Mouse (Mus musculus) spleen, postnatal 14 days (tissue): ENCODE measurements at regions not wholly inside any gene's neighbourhood (a gene's known extent, or its start where the extent isn't known, plus 50 kb on each side); places are given as distances from the start of the nearest gene placed in this dataset.
A peak's percentile ranks its signal among the peaks of the same experiment; 100 is the strongest.

Experiments
- DNase-seq, 2 experiments: peaks; one replicate each; pipeline ENCODE4 v3.0.0; 2021 to 2022; ENCODE audit warnings: low spot score in 2 of 2

DNA sequence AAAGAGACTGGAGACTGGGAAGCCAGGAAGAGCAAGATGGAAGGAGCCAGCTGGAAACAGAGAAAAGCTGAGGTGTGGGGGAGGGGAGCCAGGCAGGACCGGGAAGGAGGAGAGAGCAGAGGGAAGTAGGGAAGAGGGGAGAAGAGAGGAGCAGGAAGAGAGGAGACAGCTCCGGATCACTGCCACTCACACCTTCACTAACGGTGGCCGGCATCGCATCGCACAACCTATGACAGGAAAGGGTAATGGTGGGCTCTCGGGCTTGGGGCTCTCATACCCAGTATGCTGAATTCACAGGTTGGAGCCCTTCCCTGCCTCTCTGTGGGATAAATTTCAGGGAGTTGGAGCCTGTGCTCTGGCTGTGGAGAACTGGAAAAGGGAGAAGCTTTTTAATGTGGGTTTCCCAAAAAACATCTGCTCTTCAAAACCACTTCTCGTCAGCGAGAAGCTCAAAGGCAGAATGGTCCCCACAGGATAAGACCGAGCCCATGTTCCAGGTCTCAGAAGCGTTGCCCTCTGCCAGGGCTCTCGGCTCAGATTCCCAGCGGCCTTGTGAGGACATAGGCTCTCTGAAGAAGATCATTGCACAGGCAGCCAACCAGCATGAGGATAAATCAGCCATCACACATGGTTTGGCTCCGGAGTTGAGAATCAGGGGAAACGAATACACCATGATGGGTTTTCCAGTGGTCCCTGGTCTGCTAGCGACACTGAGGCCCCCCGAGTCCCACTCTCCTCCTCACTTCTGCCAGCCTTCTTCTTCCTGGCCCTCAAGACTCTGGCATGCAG lies 53.8 kb upstream of the Coro2b start:
- DNase-seq: no peak

GRCm38 (mm10) chr9:62591196-62591485 lies 54.3 kb upstream of the Coro2b start:
- DNase-seq: no peak

GRCm38 (mm10) chr9:62598056-62598455 lies 61.2 kb upstream of the Coro2b start:
- DNase-seq: no peak

DNA sequence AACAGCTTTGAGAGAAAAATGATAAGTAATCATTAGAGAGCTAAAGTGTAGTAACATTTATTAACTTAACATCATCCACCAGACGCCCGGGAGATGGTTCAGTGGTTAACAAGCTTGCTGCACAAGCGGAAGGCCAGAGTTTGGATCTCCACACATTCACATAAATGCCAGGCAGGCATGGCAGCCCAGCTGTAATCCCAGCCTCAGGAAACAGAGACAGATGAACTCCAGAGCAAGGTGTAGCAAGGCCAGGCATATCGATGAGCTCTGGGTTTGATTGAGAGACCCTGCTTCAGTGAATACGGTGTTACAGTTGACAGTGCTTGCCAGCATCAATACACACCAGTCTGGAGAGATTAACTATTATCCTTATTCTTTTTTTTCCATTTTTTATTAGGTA lies 62.1 kb upstream of the Coro2b start:
- peak in 1 of 2 experiments; percentile 0 for DNase-seq

GRCm38 (mm10) chr9:62610526-62610925 lies 67.1 kb upstream of the Itga11 start:
- peak in 1 of 2 experiments; percentile 3 for DNase-seq

DNA sequence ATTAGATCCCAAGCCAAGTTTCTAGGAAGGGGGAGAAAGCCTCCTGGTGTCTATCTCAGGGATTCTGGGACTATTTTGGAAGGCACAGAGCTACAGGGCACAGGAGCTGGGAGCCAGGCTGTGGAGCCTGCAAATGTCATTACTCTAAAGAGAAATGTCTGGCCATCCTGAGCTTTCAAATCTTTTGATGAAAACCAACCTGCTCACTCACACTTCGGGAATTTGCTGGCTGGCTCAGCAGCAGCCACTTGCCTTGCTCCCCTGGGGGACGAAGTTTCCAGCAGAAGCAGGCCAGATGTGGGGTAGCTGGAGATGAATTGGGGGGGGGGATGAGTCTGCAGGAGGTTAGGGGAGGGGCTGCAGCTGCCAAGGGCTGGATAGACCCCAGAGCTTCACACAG lies 66.2 kb upstream of the Itga11 start:
- DNase-seq: no peak

GRCm38 (mm10) chr9:62613053-62613452 lies 64.6 kb upstream of the Itga11 start:
- no peak for DNase-seq

DNA sequence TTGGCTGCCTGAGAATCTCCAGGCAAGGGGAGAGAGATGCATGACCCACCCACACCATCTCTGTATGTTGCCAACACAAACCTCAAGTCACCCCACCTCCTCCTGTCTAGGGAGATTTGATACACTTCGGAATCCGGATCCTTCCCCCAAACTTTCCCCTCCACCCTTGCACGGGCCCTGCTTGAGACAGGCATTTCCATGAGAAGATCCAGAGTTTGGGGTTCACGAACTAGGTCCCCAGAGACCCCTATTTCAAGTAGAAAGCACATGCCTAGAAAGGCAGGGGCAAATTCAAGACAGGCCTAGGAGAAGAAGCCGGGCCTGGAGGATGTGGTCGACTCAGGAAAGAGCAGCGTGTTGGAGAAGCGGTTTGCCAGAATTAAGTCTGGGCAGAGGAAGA lies 63.8 kb upstream of the Itga11 start:
- DNase-seq: no peak

DNA sequence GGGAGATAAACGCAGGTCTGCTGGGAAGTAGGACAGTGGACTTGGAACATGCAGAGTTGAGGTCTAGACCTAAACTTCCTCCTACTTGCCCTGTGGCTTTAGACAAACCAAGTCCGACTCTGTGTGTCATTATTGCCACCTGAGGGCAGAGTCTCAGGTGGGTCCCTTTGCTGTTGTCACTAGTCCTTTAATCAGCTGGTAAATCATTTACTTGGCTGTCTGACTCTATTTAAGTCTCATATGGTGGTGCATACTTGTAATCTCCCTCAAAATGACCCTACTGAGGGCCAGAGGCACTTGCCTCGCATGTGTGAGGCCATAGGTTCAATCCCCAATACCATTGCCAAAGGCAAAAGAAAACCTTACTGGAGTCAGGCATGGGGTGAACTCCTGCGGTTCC lies 62.7 kb upstream of the Itga11 start:
- no peak for DNase-seq

DNA sequence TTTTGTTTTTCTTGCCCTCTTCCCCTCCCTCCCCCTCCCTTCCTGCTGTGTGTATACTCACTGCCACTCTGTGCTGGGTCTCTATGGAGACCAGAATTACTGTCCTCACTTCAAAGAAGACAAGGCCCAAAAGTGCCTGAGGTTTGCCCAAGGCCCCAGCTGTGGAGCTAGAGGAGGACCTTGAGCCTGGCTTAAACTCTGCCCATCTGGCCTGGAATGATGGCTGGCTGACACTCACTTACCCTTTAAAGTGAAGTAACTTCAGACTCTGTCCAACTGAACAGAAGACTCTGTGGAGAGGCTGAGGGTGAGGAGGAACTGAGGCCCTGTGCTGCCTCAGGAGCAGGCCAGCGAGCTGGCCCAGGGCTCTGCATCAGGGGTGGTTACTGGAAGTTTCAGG lies 61.8 kb upstream of the Itga11 start:
- DNase-seq: no peak

DNA sequence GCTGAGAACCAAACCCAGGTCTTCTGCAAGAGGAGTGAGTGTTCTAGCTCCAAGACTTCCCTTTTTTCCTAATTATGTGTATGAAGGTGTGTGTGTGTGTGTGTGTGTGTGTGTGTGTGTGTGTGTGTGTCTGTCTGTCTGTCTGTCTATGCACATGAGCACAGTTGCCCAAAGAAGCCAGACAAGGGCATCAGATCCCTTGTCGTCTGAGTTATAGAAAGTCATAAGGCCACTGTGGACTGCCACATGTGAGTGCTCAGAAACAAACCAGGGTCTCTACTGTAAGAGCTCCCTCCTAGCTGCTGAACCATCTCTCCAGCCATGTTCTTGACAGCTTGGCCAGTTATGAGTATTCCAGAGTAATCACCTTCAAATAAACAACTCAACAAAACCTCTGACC lies 58.6 kb upstream of the Itga11 start:
- no peak for DNase-seq

DNA sequence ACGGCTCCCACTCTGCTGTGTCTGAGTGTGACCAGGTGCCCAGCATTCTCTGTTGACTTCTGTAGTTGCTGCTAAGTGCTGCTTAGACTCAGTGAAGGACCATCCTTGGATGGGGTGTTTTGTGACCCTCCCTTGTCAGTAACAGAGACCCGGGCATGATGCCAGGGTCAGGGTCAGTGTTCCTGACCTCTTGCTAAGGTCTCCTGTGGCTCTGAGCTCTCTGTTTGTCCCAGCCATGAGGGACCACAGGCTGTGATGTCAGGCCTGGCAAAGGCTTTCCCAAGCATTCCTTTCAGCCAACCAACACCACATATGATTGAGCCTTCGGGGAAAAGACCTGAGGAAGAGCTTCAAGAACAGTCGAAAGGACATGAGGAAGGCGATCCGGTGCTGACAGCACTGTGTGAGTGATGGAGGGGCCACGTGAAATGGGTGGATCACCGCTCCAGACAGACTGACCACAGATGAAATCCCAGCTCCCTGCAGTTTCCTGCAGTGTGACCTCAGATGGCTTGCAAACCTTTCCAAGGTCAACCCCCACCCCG lies 56.7 kb upstream of the Itga11 start:
- DNase-seq: no peak

DNA sequence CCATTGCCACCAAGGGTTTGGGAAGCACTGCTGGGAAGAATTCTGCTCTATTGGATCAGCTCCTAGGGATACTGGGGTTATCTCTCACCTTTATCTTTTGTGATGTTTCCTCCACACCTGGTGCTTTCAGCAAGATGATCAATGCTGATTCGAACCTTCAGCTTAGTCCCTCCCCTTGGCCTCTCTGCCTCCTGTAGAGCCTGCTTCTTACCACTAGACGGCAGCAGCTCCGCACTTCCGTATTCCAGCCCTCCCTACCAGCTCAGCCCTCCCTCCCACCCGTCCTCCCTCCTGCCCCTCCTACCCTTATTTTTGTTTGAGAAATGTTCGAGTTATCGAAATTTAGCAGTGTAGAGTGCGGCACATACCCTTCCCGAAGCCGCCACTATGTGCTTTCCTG lies 55.5 kb upstream of the Itga11 start:
- no peak for DNase-seq

- DNase-seq: no peak
Measured at GRCm38 (mm10) chr9:62624562-62625044, 53.0 kb upstream of the Itga11 start.

DNA sequence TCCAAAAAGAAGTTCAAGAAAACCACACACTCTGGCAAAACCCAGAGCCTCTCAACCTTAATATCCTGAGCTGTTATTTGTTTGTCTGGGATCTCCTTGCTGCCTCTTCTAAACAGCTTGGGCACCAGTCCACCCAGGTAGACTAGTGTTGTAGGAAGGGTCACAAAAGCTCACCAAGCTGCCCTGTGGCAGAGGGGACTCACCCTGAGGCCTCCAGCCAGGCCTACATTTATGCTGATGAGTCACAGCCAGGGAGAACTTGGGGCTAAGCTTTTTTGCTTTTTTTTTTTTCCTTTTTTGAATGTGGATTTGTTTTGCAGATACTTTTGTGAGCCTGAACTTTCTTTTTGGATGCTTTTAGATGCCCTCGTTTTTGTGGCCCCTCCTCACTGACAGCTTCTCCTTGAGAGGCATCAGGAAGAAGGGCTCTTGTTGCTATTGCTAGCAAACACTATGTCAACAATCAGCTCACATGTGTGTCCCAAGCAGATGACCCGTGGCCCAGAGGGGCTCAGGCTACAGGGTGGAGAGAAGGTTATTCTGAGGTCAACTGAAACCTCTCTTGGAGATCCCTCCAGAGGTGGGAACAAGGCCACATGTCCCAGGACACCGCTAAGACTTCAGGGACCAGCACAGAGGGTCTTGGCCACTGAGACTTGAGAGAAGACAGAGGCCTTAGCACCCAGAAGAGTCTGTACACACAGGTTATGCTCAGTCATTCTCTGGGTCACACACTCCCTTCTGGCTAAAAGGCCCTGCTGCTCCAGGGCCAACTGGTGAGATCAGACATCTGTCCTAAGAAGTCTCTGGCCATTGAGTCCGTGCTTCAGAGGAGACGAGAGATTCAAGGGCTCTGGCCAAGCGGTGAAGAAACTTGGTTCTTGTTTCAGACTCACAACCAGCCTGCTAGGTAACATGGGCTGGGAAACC lies 50.3 kb upstream of the Itga11 start:
- DNase-seq: no peak
